Mouse (Mus musculus) limb, embryonic 14.5 days (tissue): ENCODE data around the gene Cyth3. TPM values are rescaled to one million over a fixed set of nuclear protein-coding genes. Genes with fewer than 3 reads are reported as not detected.

Experiments used
- ATAC-seq: fragments of 200-750 bp; cut with Nextera tagmentation; 2 replicates; pipeline ENCODE4 v1.8.0; 2017; ENCODE audit warnings: low read depth, moderate number of reproducible peaks, moderate TSS enrichment; ENCODE audit not compliant: low FRiP score
- DNase-seq: peaks from one replicate; pipeline ENCODE4 v3.0.0-alpha.2; 2015; ENCODE audit warnings: low spot score
- H3K27ac ChIP-seq: fragments of 300-500 bp; sonication (generic); replicated peaks from 2 replicates; pipeline ENCODE4 v1.5.1; 2014; ENCODE audit warnings: low read depth, mild to moderate bottlenecking, low read length, moderate library complexity, mixed read lengths
- H3K27me3 ChIP-seq: fragments of 300-500 bp; sonication (generic); 2 replicates; pipeline ENCODE4 v1.6.1; 2014; ENCODE audit warnings: low read length, mixed read lengths; ENCODE audit not compliant: control insufficient read depth, insufficient read depth
- H3K36me3 ChIP-seq: fragments of 300-500 bp; sonication (generic); 2 replicates; pipeline ENCODE4 v1.6.1; 2014; ENCODE audit warnings: mild to moderate bottlenecking, low read length, moderate library complexity, mixed read lengths; ENCODE audit not compliant: control insufficient read depth, insufficient read depth
- H3K4me1 ChIP-seq: fragments of 300-500 bp; sonication (generic); 2 replicates; pipeline ENCODE4 v1.6.1; 2014; ENCODE audit warnings: antibody characterized with exemption, low read length, mixed read lengths; ENCODE audit not compliant: control insufficient read depth, insufficient read depth
- H3K4me2 ChIP-seq: fragments of 300-500 bp; sonication (generic); replicated peaks from 2 replicates; pipeline ENCODE4 v1.6.1; 2014; ENCODE audit warnings: low read depth, mild to moderate bottlenecking, low read length, moderate library complexity; ENCODE audit not compliant: severe bottlenecking
- H3K4me3 ChIP-seq: fragments of 300-500 bp; sonication (generic); replicated peaks from 2 replicates; pipeline ENCODE4 v1.5.1; 2014; ENCODE audit warnings: low read length
- H3K9ac ChIP-seq: fragments of 300-500 bp; sonication (generic); 2 replicates; pipeline ENCODE4 v1.6.1; 2014; ENCODE audit warnings: mild to moderate bottlenecking, low read depth, low read length, moderate library complexity; ENCODE audit not compliant: severe bottlenecking
- H3K9me3 ChIP-seq: fragments of 300-500 bp; sonication (generic); 2 replicates; pipeline ENCODE4 v1.6.1; 2016; ENCODE audit warnings: low read length; ENCODE audit not compliant: control insufficient read depth
- POLR2A ChIP-seq: fragments of 200-500 bp; IDR thresholded peaks from 2 replicates; pipeline ENCODE4 v1.8.0; 2012; ENCODE audit warnings: inconsistent platforms, mild to moderate bottlenecking, moderate library complexity, borderline replicate concordance; ENCODE audit not compliant: insufficient read depth, insufficient read length; ENCODE audit errors: extremely low read depth
- WGBS: fragments of 180-500 bp; shearing (Covaris S2); extraction: QIAGEN DNeasy Blood & Tissue Kit; methylation state at CpG from one replicate; pipeline ENCODE4 v1.1.7; 2014; 5-methylcytosine and 5-hydroxymethylcytosine counted together
- polyA plus RNA-seq, 2 experiments: library from polyadenylated mRNA; depleted of rRNA in 1 of 2; stranded (reverse) in 1 of 2; unstranded in 1 of 2; fragments of >200 nt; fragmentation: Nextera tagmentation in 1 of 2; extraction: Ambion mirVana in 1 of 2; gene quantifications; 2 replicates each; pipeline versions ENCODE4 v1.2.1 to v1.2.3; 2012 to 2014

Gene Cyth3
- polyA plus RNA-seq, 2 experiments: 50.6 to 60.5 TPM

DNA sequence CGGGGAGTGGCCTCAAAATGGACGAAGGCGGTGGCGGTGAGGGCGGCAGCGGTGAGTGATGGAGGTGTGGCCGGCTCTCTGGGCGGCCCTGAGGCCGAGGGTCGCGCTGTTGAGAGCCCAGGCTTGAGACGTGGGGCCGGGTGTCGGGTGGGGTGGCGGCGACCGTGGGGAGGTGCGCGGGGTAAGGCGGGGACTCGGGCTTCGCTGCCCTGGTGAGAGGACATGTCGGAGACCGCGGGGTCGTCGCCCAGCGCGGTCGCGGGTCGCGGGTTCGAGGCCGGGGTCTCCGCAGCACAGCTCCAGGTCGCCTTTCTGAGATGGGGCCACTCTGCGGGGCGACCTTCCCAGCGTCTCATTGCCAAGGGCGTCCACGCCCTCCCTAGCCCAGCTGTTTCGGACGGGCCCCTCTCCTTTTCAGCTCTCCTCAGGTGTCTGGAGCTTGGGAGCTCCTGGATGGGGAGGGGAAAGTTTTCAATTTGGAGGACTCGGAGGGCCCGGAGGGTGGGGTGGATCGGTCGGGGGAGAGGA is 440 bp downstream of the Cyth3 start:
- under 1% methylated on average over 43 of the region's 48 CpGs for WGBS
- peak; percentile 71 for ATAC-seq
- Histone ChIP-seq H3K4me1 (peaks cover 50% of the 10 kb centered on the region), H3K27ac (peak overlapping the region; percentile 68), H3K4me2 (peak overlapping the region; percentile 83), H3K9ac (peak overlapping the region; percentile 81), H3K4me3 (peak overlapping the region; percentile 70), H3K9me3 (no peaks in the 10 kb centered on the region), H3K36me3 (no peaks in the 10 kb centered on the region), H3K27me3 (no peaks in the 10 kb centered on the region)
- no peak for TF ChIP-seq POLR2A
- DNase-seq: no peak

DNA sequence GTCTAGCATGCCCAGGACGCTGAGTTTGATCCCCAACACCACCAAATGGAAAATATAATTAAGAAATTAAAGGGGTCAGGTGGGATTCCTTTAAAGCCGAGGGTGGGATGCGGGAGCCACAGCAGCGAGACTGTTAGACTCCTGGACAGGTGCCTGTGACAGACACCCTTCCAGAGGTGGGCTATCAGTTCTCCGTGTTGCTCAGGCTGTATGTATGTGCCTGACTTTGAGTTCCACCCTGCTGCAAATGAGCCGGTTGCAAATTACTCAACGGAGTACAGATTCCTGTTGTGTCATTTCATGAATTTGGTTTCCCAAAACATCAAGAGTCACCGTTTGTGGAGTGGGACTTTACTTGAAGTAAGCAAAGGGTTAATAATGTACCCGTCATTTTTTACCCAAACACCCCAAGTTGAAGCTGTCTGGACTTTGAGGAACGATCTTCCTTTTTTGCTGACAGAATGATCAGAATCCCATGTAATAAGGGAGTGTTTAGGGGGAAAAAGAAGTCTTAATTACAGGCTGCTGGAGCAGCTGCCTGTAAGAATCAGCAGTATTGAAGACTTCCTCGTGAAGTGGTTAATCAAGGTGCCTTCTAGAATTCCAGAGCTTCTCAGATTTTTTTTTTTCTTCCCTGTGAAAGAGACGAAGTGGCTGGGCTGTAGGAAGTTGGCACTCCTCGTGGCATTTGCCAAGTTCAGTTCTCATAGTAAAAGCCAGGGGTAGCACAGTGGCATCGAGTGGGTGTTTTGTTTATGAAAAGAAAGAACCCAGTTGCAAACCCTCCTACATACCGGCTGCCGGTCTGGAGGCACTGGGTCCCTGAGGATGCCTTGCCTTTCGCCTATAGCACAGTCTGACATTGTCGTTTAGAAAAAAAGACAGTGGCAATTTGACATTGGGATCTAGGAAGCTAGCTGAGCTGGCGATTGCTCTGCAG is 1.4 kb downstream of the Cyth3 start:
- Histone ChIP-seq H3K4me2 (peak overlapping the region; percentile 83), H3K4me3 (peak overlapping the region; percentile 70), H3K9me3 (no peaks in the 10 kb centered on the region), H3K27ac (no peak overlapping the region), H3K4me1 (peaks cover 41% of the 10 kb centered on the region), H3K9ac (peak overlapping the region; percentile 81), H3K36me3 (no peaks in the 10 kb centered on the region), H3K27me3 (no peaks in the 10 kb centered on the region)
- WGBS: 30% methylated on average over 19 of the region's 19 CpGs
- ATAC-seq: no peak
- TF ChIP-seq POLR2A: no peak
- DNase-seq: no peak

DNA sequence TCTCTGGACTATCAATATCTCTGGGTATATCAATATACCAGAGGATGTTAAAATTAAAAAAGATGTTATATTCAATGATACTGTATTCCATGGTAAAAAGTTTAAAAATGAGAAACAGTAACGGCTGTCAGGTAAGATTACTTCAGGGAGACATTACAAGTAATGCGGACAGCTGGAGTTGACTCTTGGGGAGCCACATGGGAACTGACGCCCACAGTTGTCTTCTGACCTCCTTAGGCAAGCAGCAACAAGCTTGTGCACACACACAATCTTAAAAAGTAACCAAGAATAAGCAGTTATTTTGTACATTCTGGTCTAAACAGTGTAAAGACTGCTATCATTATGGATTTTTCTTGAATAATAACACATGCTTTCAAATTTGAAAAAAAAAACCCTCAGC is 2.2 kb downstream of the Cyth3 start:
- peak overlapping the region; percentile 83; the same call in 1 of the 2 replicates for H3K4me2 ChIP-seq
- H3K4me1 ChIP-seq: peaks cover 39% of the 10 kb centered on the region
- H3K9ac ChIP-seq: no peak overlapping the region
- 60% methylated on average over 3 of the region's 3 CpGs for WGBS
- DNase-seq: no peak
- H3K4me3 ChIP-seq: peak overlapping the region; percentile 70; the same call in 1 of the 2 replicates
- no peak overlapping the region for H3K27ac ChIP-seq
- no peak for ATAC-seq
- no peaks in the 10 kb centered on the region for H3K27me3 ChIP-seq
- H3K9me3 ChIP-seq: no peaks in the 10 kb centered on the region
- TF ChIP-seq POLR2A: no peak
- H3K36me3 ChIP-seq: no peaks in the 10 kb centered on the region

DNA sequence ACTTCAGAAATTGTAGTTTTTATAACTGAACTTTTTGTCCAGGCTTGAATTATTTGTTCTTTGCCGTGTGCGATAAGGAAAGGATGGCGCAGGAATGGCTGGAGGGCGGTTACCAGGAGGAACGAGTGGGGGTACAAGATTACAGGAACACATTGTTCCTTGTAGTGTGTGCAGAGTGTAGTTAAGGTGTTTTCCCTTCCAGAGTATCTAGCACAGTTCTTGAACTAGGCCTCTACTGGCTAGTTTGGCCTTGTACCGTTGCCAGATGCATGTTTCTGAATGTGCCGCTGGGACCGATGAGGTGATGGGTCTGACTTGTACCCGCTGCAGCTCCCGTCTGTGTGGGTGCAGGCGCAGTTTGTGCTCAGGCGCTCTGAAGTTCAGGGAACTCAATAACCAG is 3.2 kb downstream of the Cyth3 start:
- WGBS: 71% methylated on average over 12 of the region's 12 CpGs
- H3K27ac ChIP-seq: peak overlapping the region; percentile 26; the same call in 1 of the 2 replicates
- peak overlapping the region; percentile 33 for H3K4me2 ChIP-seq
- no peak for ATAC-seq
- no peak for TF ChIP-seq POLR2A
- H3K36me3 ChIP-seq: no peaks in the 10 kb centered on the region
- H3K9ac ChIP-seq: no peak overlapping the region
- no peak overlapping the region for H3K4me3 ChIP-seq
- H3K4me1 ChIP-seq: peaks cover 37% of the 10 kb centered on the region
- no peak for DNase-seq
- no peaks in the 10 kb centered on the region for H3K9me3 ChIP-seq
- no peaks in the 10 kb centered on the region for H3K27me3 ChIP-seq

DNA sequence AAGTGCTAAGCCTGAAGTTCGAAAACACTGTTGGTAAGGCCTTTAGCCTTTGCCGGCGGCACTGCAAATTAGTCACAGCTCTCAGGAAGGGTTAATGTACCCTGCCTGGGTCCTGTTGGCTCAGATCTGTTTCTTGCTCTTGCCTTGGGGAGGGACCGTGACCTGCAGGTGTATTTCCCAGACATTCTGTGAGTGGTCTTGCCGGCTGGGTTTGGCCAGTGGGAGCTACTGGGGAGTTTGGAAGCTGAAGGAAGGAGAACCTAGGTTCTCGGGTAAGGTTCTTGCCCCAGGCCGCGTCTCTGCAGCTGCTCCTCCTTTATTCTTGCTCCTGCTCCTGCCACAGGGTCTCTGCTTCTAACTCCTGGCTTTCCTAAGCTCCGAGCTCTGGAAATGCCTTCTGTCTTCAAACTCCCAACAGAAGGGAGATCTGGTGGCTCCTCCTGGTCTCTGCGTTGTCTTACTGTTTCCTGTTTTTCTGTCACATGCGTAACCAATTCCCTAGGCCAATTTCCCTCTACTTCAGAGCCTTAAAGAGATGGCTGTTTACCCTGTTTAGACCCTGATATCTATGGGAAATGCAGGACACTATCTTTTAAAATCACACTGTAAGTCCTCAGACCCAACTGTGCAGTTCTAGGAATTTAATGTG is 3.8 kb downstream of the Cyth3 start:
- TF ChIP-seq POLR2A: no peak
- H3K36me3 ChIP-seq: no peaks in the 10 kb centered on the region
- ATAC-seq (no peak), DNase-seq (no peak)
- 34% methylated on average over 11 of the region's 11 CpGs for WGBS
- peak overlapping the region; percentile 26; the same call in 1 of the 2 replicates for H3K27ac ChIP-seq
- H3K27me3 ChIP-seq: no peaks in the 10 kb centered on the region
- H3K4me2 ChIP-seq: peak overlapping the region; percentile 33
- no peak overlapping the region for H3K4me3 ChIP-seq
- no peak overlapping the region for H3K9ac ChIP-seq
- no peaks in the 10 kb centered on the region for H3K9me3 ChIP-seq
- H3K4me1 ChIP-seq: peaks cover 31% of the 10 kb centered on the region
